Mouse (Mus musculus) forebrain, postnatal 0 days (tissue): ENCODE data around the gene Ddn. TPM values are rescaled to one million over a fixed set of nuclear protein-coding genes. Genes with fewer than 3 reads are reported as not detected.

Experiments
- ATAC-seq: fragments of 200-750 bp; cut with Nextera tagmentation; 2 replicates; pipeline ENCODE4 v1.8.0; 2017; ENCODE audit warnings: mild to moderate bottlenecking, moderate library complexity
- DNase-seq: peaks from one replicate; pipeline ENCODE4 v3.0.0-alpha.2; 2015
- H3K27ac ChIP-seq: fragments of 300-500 bp; sonication (generic); 2 replicates; pipeline ENCODE4 v1.5.1; 2014; ENCODE audit warnings: low read depth, mild to moderate bottlenecking, antibody characterized with exemption, low read length, moderate library complexity, mixed read lengths
- H3K27me3 ChIP-seq: fragments of 300-500 bp; sonication (generic); 2 replicates; pipeline ENCODE4 v1.6.1; 2014; ENCODE audit warnings: mild to moderate bottlenecking, low read length, mixed read lengths; ENCODE audit not compliant: insufficient read depth
- H3K36me3 ChIP-seq: fragments of 300-500 bp; sonication (generic); 2 replicates; pipeline ENCODE4 v1.6.1; 2014; ENCODE audit warnings: mild to moderate bottlenecking, moderate library complexity; ENCODE audit not compliant: insufficient read depth
- H3K4me1 ChIP-seq: fragments of 300-500 bp; sonication (generic); 2 replicates; pipeline ENCODE4 v1.6.1; 2014; ENCODE audit warnings: antibody characterized with exemption; ENCODE audit not compliant: insufficient read depth
- H3K4me2 ChIP-seq: fragments of 300-500 bp; sonication (generic); 2 replicates; pipeline ENCODE4 v1.6.1; 2014; ENCODE audit warnings: low read depth, mild to moderate bottlenecking, moderate library complexity
- H3K4me3 ChIP-seq: fragments of 300-500 bp; sonication (generic); 2 replicates; pipeline ENCODE4 v1.5.1; 2014; ENCODE audit warnings: low read depth, low read length, mixed read lengths
- H3K9ac ChIP-seq: fragments of 300-500 bp; sonication (generic); 2 replicates; pipeline ENCODE4 v1.6.1; 2014; ENCODE audit warnings: mild to moderate bottlenecking
- H3K9me3 ChIP-seq: fragments of 300-500 bp; sonication (generic); 2 replicates; pipeline ENCODE4 v1.6.1; 2016; ENCODE audit warnings: low read length
- CTCF ChIP-seq: sonication (generic); IDR thresholded peaks from 2 replicates; pipeline ENCODE4 v1.5.1; 2016; ENCODE audit warnings: antibody characterized with exemption, control low read depth, low read depth
- WGBS: fragments of 180-500 bp; shearing (Covaris S2); extraction: QIAGEN DNeasy Blood & Tissue Kit; methylation state at CpG from one replicate; pipeline ENCODE4 v1.1.7; 2014; 5-methylcytosine and 5-hydroxymethylcytosine counted together
- polyA plus RNA-seq: library from polyadenylated mRNA; unstranded; fragments of >200 nt; fragmentation: Nextera tagmentation; extraction: Ambion mirVana; gene quantifications from 2 replicates; pipeline ENCODE4 v1.2.1, GENCODE M21; 2015
- total RNA-seq: library from RNA; depleted of rRNA; stranded (reverse); fragments of >200 nt; gene quantifications from 2 replicates; pipeline ENCODE4 v1.2.3, GENCODE M21; 2014

Ddn gene
- total and polyA plus RNA-seq, 2 experiments from 2014 or later, result 2.2 to 36.3 TPM

DNA sequence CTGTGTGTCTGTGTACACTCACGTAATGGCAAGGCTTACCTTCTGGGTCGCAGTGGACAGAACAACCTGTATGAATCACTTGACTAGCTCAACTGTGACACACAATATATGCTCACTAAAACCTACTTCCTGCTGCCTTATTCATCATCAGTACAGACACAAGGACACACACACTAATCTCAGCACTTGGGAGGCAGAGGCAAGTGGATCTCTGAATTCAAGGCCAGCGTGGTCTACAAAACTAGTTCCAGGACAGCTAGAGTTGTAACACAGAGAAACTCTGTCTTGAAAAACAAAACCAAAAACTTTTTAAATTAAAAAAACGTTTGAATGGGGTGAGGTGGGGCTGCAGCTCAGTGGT is 28.4 kb upstream of the Ddn start:
- Histone ChIP-seq H3K27ac (no peak overlapping the region), H3K4me1 (no peaks in the 10 kb centered on the region), H3K27me3 (no peaks in the 10 kb centered on the region), H3K36me3 (peaks cover 95% of the 10 kb centered on the region), H3K9ac (no peak overlapping the region), H3K9me3 (no peaks in the 10 kb centered on the region), H3K4me3 (no peak overlapping the region), H3K4me2 (no peak overlapping the region)
- no peak for ATAC-seq
- no peak for TF ChIP-seq CTCF
- DNase-seq, result no peak
- WGBS, result 73% methylated on average over 4 of the region's 4 CpGs

- Histone ChIP-seq H3K9ac (no peak overlapping the region), H3K36me3 (peaks cover 89% of the 10 kb centered on the region), H3K27ac (no peak overlapping the region), H3K4me1 (no peaks in the 10 kb centered on the region), H3K4me2 (no peak overlapping the region), H3K27me3 (no peaks in the 10 kb centered on the region), H3K4me3 (no peak overlapping the region), H3K9me3 (no peaks in the 10 kb centered on the region)
- WGBS, result 95% methylated on average over 21 of the region's 21 CpGs
- no peak for TF ChIP-seq CTCF
- no peak for ATAC-seq
- no peak for DNase-seq
Measured at GRCm38 (mm10) chr15:98837006-98837742, 27.9 kb upstream of the Ddn start.

DNA sequence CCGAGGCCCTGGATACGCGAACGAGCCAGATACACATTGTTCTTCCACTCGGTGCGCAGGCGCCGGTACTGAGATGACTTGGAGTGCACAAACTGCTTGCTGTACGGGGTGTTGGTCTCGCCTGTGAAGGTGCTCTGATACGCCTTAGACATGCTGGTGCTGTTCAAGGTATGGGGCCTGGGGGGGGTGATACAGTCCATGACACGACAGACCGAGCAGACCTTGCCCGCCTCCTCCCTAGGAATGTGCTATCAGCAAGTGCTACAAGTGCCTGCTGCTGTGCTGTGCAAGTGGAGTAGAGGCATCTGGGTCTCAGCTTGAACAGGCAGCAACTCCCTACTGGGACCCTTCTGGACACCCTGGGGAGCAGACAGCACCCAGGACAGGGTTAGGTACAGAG is 26.0 kb upstream of the Ddn start:
- H3K27me3 ChIP-seq, result no peaks in the 10 kb centered on the region
- WGBS, result 95% methylated on average over 14 of the region's 14 CpGs

DNA sequence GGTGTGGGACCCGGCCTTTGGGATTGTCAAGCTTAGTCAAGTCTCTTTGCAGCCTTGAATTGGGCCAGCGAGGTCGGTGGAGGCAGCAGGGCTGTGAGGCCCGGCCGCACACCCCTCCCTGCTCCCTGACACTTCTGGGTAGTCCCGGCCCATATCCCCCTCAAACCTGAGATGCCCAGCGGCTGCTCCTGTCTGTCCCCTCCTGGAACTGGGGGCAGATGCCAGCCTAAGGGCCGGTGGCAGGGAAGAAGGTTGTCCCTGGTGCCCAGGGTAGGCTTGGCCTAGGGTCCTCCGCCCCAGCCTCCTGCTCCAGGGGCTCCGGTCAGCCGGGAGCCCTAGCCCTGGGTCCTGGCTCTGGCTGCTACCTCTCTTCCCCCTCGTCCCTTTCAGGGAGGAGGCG is 24.8 kb upstream of the Ddn start:
- no peak for ATAC-seq
- DNase-seq, result no peak
- H3K4me3 ChIP-seq, result no peak overlapping the region
- H3K4me2 ChIP-seq, result no peak overlapping the region
- no peaks in the 10 kb centered on the region for H3K27me3 ChIP-seq
- no peaks in the 10 kb centered on the region for H3K4me1 ChIP-seq
- TF ChIP-seq CTCF, result no peak
- 83% methylated on average over 13 of the region's 13 CpGs for WGBS
- H3K27ac ChIP-seq, result no peak overlapping the region
- peaks cover 58% of the 10 kb centered on the region for H3K36me3 ChIP-seq
- no peaks in the 10 kb centered on the region for H3K9me3 ChIP-seq
- H3K9ac ChIP-seq, result no peak overlapping the region

More for the DNA sequence above, 26.0 kb upstream of the Ddn start:
- no peak overlapping the region for H3K4me2 ChIP-seq
- TF ChIP-seq CTCF, result no peak
- no peaks in the 10 kb centered on the region for H3K9me3 ChIP-seq
- no peaks in the 10 kb centered on the region for H3K4me1 ChIP-seq
- no peak for DNase-seq
- H3K9ac ChIP-seq, result no peak overlapping the region
- no peak for ATAC-seq
- H3K27ac ChIP-seq, result no peak overlapping the region
- peaks cover 71% of the 10 kb centered on the region for H3K36me3 ChIP-seq
- H3K4me3 ChIP-seq, result no peak overlapping the region

DNA sequence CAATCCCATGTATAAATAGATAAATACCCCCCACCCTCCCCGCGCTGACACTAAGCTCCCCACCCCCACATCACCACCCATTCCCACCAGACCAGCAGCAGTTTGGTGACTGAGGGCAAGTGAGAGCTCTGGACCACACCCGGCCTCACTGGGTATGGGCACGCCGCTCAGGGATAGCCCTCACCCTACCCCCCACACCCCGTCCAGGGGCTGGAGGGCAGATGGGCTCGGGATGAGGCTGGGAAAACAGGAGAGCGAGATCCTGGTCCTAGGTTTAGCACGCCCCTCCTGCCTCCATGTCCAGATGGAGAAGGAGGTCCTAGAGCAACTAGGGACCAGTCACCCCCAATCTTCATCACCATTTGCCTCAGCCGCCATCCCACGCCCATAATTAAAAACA is 24.0 kb upstream of the Ddn start:
- Histone ChIP-seq H3K4me1 (no peaks in the 10 kb centered on the region), H3K27me3 (no peaks in the 10 kb centered on the region), H3K36me3 (peaks cover 50% of the 10 kb centered on the region), H3K9ac (no peak overlapping the region), H3K27ac (no peak overlapping the region), H3K9me3 (no peaks in the 10 kb centered on the region), H3K4me3 (no peak overlapping the region), H3K4me2 (no peak overlapping the region)
- no peak for TF ChIP-seq CTCF
- 86% methylated on average over 11 of the region's 11 CpGs for WGBS
- DNase-seq, result no peak
- no peak for ATAC-seq

- H3K27ac ChIP-seq, result 0 out of 2 replicates have a peak overlapping the region, but pooled peaks have one; percentile 73
- no peaks in the 10 kb centered on the region for H3K4me1 ChIP-seq
- no peak for DNase-seq
- no peak for TF ChIP-seq CTCF
- H3K4me2 ChIP-seq, result no peak overlapping the region
- no peaks in the 10 kb centered on the region for H3K9me3 ChIP-seq
- no peak overlapping the region for H3K4me3 ChIP-seq
- 57% methylated on average over 12 of the region's 12 CpGs for WGBS
- peaks cover 42% of the 10 kb centered on the region for H3K36me3 ChIP-seq
- no peak overlapping the region for H3K9ac ChIP-seq
- ATAC-seq, result no peak
- no peaks in the 10 kb centered on the region for H3K27me3 ChIP-seq
Measured at GRCm38 (mm10) chr15:98832161-98833058, 23.1 kb upstream of the Ddn start.

- no peaks in the 10 kb centered on the region for H3K27me3 ChIP-seq
- no peaks in the 10 kb centered on the region for H3K9me3 ChIP-seq
- peaks cover 34% of the 10 kb centered on the region for H3K36me3 ChIP-seq
- peak overlapping the region; percentile 73 for H3K27ac ChIP-seq
- TF ChIP-seq CTCF, result no peak
- DNase-seq (no peak), ATAC-seq (peak; percentile 16; the same call in 1 of the 2 replicates)
- H3K9ac ChIP-seq, result peak overlapping the region; percentile 46; the same call in 1 of the 2 replicates
- 13% methylated on average over 9 of the region's 9 CpGs for WGBS
- peak overlapping the region; percentile 85 for H3K4me3 ChIP-seq
- H3K4me2 ChIP-seq, result peak overlapping the region; percentile 66
- no peaks in the 10 kb centered on the region for H3K4me1 ChIP-seq
Measured at GRCm38 (mm10) chr15:98831684-98832035, 22.4 kb upstream of the Ddn start.
